Mouse (Mus musculus) heart, adult 11 months (tissue): ENCODE data around the gene Acp1.

Source experiments
- DNase-seq: peaks from one replicate; pipeline ENCODE4 v3.0.0; 2022

Gene Acp1

GRCm38 (mm10) chr12:30911261-30912047 lies at the start of gene Acp1, which contains the start of gene Sh3yl1:
Gene Acp1, minus strand, starts transcription at chr12:30911589.
Gene Sh3yl1, plus strand, starts transcription at chr12:30911668.
- peak; percentile 99 for DNase-seq

DNA sequence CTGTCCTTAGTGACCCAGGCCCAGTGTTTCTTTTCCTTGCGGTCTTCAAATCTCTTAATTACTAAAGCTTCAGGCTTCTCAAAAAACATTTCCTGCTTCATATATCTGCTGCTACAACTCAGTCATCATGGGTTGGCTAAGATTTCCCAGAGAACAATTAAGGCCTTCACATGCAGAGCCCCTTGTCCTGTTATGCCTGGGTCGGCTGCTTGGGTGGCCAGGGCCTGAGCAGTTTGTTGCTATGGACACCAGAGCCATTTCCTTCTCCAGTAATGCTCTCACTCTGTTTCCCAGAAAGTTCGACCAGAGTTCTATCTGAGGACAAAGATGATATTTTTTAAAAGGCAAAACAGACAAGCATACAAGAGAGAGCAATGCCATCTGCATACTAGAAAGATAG lies 32.8 kb upstream of the Acp1 start:
- DNase-seq = no peak

GRCm38 (mm10) chr12:30943057-30943986 lies 31.9 kb upstream of the Acp1 start:
- DNase-seq = peak; percentile 35

- no peak for DNase-seq
Observed at GRCm38 (mm10) chr12:30936899-30937298, 25.5 kb upstream of the Acp1 start.

- peak; percentile 28 for DNase-seq
Observed at GRCm38 (mm10) chr12:30933299-30933698, 21.9 kb upstream of the Acp1 start.

GRCm38 (mm10) chr12:30928182-30928581 lies 16.8 kb upstream of the Acp1 start:
- DNase-seq = no peak

- peak; percentile 85 for DNase-seq
Observed at GRCm38 (mm10) chr12:30922401-30922800, 11.0 kb upstream of the Acp1 start.

DNA sequence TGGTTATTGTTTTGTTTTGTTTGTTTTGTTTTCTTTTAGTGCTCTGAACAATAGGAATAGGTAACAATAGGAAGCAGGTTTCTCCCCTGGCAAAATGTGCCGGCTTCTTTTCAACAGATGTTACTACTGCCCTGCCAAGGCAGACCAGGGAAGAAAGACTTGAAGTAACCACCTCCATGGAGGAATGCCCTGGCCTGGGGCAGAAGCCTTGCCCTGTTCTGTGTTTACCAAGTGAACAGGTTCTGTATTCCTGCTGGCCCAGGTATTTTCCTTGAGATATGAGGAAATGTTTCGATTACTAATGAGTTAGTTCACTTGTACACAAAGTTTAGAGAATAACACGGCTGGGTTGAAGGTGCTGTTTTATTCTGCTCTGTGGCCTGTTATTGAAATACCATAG lies 1.5 kb upstream of the Acp1 start:
- no peak for DNase-seq

DNA sequence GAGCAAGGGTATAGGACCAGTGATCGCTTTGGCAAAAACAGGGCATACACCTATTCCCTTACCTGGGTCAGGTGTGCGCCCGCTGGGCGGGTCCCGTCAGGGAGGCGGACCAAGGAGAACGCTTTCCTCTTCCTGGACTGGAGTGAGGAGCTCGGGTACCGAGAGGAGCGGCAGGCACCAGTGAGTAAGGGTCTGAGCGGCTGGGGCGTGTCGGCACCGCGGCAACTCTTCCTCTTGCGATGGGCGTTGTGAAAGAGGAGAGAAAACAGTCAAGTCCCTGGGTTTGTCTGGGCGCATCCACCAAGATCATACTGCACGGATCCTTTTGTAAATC lies 626 bp upstream of the Acp1 start:
- DNase-seq = no peak

DNA sequence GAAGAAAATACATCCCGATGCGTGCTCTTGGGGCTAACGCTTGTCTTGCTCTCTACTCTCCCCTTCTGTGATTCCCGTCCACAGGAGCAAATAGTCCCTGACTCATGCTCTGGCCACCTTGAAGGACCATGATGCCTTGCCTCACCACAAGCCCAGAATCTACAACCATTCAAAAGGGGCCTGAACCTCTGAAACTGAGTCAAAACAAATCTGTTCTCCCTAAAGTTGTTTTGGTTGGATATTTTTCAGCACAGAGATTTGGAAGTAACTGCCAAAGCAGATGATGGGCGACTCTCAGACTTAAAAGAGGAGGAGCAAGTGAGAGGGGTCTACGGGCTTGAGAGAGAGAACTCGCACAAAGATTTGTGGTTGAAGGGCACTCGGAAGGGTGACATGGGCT lies 529 bp downstream of the Acp1 start:
- DNase-seq = no peak

DNA sequence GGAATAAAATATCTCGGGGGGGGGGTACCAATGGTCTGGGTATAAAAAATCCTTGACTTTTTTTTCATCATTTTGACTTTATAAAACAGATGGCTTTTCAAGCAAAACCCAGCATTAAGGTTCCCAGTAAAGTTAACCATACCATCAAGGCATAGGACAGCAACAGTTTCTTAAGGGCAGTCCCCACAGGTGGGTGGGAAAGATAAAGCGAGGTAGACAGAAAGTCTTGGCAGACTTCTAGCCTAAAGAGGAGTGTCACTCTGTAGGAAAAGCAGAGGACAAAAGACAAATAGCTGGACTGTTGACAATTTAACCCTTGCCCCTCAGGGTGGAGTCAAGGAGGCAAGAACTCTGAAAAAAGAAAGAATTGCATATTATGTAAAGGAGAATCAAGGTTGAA lies 1.5 kb downstream of the Acp1 start:
- DNase-seq = no peak

DNA sequence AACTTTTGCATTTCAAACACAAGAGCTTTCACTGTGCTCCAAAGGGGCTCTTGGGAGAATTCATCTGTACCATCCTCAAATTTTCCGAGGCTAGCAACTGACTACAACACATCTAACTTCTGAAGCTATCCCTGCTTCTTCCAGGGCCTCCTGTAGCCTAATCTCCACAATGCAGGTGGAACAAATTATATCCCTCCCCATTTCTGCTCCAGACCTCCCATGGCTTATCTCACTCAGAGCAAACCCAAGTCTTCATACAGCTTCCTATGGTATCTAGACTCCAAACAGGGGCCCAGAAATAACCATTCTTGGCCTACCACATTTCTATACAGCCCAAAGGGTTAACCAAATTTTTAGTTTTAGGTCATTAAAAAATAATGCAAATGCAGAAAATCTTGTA lies 2.7 kb downstream of the Acp1 start:
- DNase-seq = no peak

DNA sequence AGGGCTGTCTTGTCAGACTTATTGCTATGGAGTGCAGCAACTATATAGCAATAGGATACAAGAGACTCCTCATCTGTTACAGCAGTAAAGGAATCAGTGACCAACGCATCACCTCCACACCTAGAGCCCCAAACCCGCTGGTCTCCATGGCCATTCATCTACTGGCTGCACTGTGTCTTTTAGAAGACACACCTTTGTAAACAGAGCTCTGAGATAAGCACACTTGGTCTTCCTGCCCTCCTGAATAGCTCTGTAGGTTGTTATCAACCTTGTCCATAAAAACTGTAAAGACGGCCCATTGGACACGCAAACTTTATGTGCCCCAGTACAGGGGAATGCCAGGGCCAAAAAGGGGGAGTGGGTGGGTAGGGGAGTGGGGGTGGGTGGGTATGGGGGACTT lies 14.3 kb downstream of the Acp1 start:
- DNase-seq = no peak

GRCm38 (mm10) chr12:30891438-30891837 lies 20.0 kb downstream of the Acp1 start:
- DNase-seq = no peak

- no peak for DNase-seq
Observed at GRCm38 (mm10) chr12:30890067-30890466, 21.3 kb downstream of the Acp1 start.

GRCm38 (mm10) chr12:30888003-30888402 lies 23.4 kb downstream of the Acp1 start:
- no peak for DNase-seq

- DNase-seq = peak; percentile 95
Observed at GRCm38 (mm10) chr12:30885891-30886290, 25.5 kb downstream of the Acp1 start.

GRCm38 (mm10) chr12:30884622-30885230 lies 26.7 kb downstream of the Acp1 start:
- DNase-seq = no peak

DNA sequence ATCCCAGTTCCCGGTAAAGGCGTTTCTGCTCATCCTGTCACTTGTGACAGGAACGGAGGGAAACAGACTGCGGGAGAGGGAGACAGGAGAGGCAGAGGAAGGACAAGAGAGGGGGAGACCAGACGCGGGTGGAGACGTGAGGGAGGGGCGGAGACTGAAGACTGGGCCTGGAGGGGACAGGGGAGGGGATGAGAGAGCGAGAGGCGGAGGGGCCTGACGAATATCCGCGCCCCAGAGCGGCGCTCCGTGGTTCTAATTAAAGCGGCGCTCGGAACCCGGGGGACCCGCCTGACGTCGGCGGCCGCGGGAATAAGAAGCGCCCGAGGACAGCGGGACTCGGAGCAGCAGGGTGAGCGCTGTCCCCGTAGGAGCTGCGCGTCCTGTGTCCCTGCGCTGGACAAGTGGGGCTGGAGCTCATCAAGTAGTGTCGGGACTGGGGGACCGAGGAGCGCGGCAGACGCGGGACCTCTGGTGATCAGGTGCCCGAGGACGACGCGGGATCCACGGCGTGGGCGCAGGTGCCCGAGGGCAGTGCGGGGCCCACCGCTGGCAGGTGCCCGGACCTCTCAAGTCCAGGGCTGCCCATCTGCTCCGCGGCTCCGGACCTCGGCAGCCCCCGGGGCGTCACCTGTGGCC lies 27.3 kb downstream of the Acp1 start, which contains the start of gene Alkal2:
Alkal2 (plus strand) TSS at position 337 of the 636 bp plus-strand sequence.
- peak; percentile 95 for DNase-seq

- DNase-seq = no peak
Observed at GRCm38 (mm10) chr12:30883592-30883985, 27.8 kb downstream of the Acp1 start.

- DNase-seq = no peak
Observed at GRCm38 (mm10) chr12:30879447-30879846, 31.9 kb downstream of the Acp1 start.

DNA sequence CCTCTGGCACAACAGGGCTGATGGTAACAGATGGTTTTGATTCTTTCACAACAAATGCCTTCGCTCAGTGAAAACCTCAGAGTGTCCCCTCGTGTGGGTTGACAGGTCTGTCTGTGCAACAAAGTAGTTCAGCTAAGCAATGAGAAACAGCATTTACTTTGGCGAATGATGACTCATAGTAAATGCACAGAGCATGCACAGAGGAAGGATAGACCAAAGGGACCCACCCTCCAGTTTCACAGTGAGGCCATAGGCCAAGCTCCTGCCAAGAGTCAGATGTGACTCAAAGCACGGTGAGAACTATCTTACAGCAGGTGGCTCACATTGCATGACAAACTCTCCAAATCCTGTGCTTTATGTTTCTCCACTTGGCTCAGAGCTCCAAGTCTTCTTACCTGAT lies 45.6 kb downstream of the Acp1 start:
- peak; percentile 58 for DNase-seq

DNA sequence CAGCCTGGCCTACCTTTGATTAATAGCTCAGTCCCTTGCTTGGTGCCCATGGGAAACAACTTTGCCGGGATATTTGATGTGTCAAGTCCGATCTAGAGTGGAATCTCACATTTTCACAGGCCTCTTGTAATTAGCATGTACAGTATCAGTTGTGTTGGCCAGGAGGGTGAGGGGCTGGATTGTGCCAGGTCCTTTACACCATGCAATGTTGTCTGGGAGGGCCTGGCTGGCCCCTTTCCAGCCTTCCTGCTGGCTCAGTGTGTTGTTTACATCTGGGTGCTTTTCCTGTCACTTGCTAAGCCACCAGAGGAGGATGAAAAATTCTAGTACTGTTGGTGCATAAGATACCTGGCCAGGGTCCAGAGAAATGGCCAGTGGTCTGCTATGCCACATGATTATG lies 47.0 kb downstream of the Acp1 start:
- DNase-seq = peak; percentile 51
